Mouse (Mus musculus) heart, adult 9 months (tissue): Measurements from ENCODE around the gene Gck.
"Not testable (repeated sequence)": the region's sequence is repeated elsewhere in the genome, so short reads cannot be mapped to it uniquely, and the experiment has no call there.

ENCODE experiments used
- DNase-seq, 2 experiments: peaks; one replicate each; pipeline ENCODE4 v3.0.0; 2022; ENCODE audit warnings: low spot score in 2 of 2

Gck gene

GRCm38 (mm10) chr11:5954965-5955504 is 5.2 kb upstream of the Gck start:
- DNase-seq = no peak

- no peak for DNase-seq
These were observed 4.6 kb upstream of the Gck start for GRCm38 (mm10) chr11:5954435-5954834.

DNA sequence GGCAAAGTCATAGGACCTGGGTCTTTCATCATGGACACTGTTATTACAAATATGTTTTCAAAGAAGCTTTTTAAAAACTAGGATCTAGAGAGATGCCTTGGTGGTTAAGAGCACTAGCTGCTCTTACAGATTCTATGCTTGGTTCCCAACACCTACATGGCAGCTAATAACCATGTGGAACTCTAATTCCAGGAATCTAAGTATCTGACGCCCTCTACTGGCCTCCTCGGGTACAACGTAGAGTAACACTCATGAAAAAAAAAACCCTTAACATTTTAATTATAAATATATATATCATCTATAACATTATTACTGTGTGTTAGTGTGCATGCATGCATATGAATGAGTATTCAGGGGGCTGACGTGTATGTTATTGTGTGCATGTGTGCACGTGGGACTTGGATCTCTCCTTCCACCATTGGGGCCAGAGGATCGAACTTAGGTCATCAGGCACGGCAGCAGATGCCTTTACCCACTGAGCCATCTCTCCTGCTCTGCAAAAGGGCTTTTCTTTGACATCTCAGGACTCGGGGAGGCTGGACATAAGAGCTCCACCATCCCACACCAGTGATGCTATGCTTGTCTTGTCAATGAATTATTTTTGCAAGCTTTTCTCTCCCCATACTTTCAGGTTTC is 3.4 kb upstream of the Gck start:
- DNase-seq = no peak

GRCm38 (mm10) chr11:5952501-5952900 is 2.6 kb upstream of the Gck start:
- DNase-seq = peak; percentile 71 to 74

DNA sequence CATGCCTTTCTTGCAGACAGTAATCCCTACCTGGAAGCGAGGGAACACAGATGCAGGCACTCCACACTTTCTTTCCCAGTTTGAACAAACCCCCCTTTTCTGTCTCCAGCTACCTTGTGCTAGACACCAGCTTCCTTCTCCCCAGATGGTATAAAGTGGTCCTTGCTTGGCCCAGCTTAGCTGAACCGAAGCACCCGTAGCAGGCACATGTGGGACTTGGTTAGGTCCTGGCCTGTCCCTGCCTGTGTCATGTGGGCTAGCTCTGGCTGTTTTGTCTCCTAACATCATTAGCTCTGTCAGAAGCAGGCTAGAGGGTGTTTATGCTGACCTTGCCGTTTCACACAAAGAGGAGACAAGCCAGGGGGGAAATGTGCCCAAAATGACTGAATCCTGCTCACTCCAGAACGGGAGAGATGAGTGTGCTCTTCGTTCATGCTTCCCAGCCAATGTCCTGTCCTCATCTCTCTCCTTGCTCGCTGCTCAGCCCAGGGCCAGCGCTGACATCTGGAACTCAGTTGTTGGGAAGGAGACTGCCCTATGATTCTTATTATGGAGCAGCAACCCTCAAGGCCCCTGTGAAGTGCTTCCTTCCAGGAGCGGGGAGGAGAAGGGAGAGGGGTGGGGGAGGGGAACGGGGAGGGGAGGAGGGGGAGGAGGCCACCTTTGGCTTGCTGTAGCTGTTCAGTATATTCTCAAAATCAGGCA is 1.2 kb downstream of the Gck start:
- no peak for DNase-seq

- DNase-seq = no peak
These were observed 2.1 kb downstream of the Gck start for GRCm38 (mm10) chr11:5947796-5948195.

DNA sequence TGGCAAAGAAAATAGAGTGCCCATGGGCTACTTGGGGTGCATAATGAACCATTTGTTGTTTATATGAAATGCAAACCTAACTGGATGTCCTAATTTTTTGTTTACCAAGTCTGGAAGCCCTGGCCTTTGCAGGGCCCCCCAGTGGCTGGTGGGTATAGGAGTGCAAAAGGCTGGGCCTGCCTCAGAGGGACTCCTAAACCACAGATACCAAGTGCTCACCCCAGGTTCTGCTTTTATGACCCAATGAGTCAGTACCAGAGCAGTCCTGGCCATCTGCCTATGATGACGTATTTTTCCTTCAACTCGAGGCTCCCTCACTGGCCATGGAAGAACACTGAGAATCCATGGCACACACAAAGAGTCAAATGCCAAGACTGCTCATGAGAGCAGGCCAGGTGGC is 4.8 kb downstream of the Gck start:
- DNase-seq = no peak

GRCm38 (mm10) chr11:5942966-5943365 is 6.9 kb downstream of the Gck start:
- DNase-seq = no peak

GRCm38 (mm10) chr11:5934531-5934930 is 15.3 kb downstream of the Gck start:
- DNase-seq = not testable (repeated sequence)

DNA sequence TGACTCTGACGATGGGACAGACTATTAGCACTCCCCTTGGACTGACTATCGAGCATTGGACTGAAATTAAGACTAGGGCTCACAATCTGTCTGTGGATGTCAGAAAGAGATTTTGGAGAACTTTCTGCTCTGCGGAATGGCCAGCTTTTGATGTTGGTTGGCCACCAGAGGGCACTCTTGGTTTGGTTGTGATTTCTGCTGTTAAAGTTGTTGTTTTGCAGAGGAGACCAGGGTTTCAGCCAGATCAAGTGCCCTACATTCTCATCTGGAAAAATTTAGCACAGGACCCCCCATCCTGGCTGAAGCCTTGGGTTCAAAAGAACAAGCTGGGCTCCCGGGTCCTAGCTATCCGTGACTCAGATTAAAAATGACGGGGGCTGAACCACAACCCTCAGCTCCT is 17.9 kb downstream of the Gck start:
- DNase-seq = not testable (repeated sequence)

GRCm38 (mm10) chr11:5930578-5930977 is 19.3 kb downstream of the Gck start:
- no peak for DNase-seq

GRCm38 (mm10) chr11:5926696-5927220 is 23.1 kb downstream of the Gck start:
- no peak for DNase-seq

- DNase-seq = no peak
These were observed 25.2 kb downstream of the Gck start for GRCm38 (mm10) chr11:5924699-5925098.

DNA sequence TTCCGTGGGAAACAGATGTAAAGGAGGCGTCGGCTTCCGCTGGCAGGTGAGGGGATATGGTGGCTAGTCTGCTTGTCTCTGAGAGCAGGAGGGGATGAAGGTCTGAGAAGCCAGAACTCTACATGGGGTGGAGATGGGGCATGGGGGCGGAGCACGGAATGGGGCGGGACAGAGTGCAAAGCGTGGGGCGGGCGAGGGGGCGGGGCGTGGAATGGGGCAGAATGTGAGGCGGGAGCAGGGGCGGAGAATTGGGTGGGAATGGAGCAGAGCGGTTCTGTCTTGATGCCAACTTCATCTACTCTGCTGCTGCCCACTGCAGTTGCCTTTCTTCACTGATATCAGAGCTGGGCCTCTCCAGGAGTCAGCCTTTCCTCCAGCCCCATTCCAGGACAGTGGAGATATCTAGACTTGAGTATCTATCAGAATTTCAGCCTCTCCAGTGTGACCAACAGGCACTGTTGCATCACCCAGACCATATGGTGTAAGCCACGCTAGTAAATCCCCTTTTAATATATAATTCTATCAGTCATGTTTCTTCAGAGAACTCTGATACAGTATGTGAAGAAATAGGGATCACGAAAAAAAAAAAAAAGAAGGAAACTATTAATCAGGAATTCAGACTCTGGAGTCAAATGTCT is 29.4 kb downstream of the Gck start:
- no peak for DNase-seq

DNA sequence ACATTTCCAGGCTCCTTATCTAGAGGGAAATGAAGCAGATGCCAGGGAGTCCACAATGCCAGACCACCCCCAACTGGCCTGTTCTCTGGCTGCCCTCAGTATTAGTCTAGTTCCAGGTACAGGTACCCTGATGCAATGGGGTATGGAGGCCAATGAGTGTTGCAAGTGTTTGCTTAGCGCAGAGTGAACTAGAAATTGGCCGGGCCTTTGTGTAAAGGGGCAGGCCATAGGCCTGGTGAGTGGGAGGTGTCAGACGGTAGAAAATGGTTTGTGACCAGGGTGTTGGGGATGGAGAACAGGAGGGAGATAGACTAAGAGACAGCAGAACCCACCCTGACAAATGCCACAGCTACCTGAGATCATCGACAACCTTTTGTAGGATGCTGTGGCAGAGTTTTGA is 30.3 kb downstream of the Gck start:
- no peak for DNase-seq

DNA sequence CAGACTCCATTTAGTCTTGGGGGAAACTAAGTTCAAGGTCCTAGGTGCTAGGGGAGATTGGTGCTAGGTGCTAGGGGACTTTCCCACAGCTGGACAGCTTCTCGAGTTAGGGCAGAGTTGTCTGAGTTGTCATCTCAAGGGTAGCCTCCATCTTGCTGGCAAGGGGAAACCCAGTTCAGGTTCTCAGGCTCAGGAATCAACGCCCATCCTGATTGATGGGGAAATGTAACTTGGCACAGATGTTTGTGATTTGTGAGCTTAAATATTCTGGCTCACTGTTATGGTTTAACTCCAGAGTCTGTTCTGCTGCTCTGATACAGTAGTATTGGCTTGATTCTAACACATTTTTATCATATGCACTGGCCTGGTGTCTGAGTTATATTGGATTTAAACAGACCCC is 31.8 kb downstream of the Gck start:
- DNase-seq = no peak

DNA sequence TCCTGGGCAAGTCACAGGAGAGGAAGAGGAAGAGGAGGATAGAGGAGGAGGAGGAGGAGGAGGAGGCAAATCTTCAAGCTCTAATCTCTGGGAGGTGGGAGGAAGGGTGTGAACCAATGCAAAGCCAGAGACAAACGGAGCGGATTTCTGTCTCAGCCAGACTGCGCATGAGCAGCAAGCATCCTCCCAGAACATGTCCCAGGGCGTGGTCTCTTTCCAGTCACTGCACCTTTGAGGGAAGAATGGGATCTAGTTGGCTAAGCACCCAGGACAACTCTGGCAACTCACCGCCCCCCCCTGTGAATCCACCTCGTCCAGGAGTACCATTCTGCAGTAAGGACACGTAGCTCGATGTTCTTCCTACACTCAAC is 33.7 kb downstream of the Gck start:
- DNase-seq = peak in 1 of 2 experiments; percentile 44

DNA sequence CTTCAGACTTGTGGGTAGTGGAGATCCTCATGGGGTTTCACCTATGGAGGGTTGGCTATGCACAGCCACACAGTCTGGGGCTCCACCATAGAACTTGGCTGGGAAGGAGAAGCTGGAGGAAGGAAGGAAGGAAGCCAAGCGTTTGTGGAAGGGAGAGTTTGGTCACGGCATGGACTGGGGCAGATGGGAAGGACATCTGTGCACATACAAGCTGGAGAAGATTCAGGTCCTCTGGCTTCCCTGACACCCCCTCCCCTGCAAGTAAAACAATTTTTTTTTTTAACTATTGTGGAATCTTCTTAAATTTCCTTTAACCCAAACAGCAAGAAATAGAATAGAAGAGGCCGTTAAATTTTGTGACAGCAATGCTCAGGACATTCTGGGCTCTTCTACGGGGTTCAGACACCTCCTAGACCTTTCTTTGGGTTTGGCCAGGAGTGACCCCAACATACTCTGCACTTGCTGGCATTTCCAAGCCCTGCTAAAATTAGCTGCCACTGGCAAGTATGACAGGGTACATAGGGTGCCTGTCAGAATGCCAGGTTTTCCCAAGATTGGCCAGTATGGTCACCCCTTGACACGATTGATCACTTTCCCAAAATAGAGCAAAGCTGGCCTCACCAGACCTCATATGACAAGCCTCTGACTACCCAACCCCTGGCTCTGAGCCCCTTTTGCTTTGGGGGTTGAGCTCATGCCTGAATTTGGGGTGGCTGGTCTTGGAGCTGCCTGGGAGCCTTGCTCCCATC is 34.3 kb downstream of the Gck start:
- DNase-seq = peak; percentile 56 to 77

DNA sequence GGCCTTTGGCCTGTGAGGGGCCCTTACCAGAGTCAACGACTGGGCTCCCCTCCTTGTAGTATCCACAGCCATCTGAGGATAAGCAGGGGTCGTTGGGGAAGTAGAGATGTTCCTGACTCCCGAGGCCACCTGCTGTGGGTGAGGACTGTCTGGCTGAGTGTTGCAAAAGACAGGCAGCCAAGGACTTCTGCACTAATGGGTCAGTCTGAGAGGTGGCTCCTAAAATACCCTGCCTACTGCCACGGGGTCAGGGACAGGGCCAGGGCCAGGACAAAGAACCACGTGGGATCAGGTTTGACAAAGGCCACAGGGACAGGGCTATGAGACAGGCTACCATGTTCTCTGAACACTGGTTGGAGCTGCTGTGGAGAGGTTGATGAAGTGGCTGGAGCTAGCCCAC is 34.9 kb downstream of the Gck start:
- peak in 1 of 2 experiments; percentile 27 for DNase-seq

DNA sequence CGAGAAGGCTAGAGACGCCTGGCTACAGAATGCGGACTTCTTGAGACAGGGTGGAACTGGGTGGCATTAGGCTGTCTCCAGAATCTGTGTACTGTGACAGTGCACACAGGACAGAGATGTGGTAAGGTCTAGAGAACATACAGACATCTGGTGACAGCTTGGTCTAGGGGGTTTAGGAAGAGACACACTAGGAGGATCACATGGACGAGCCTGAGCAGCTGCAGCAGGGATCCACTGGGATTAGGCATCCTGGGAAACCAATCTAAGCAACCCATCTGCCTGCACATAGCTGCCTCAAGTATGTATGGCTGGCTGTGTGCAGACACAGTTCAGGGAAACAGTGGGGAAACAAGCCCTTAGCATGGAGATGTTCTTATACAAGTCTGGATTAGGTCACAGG is 35.9 kb downstream of the Gck start:
- no peak for DNase-seq

- DNase-seq = no peak
These were observed 36.6 kb downstream of the Gck start for GRCm38 (mm10) chr11:5913256-5913655.

GRCm38 (mm10) chr11:5912635-5913034 is 37.2 kb downstream of the Gck start:
- DNase-seq = peak in 1 of 2 experiments; percentile 47
